Mouse (Mus musculus): Measurements from ENCODE around the gene C1qtnf1. TPM values are rescaled to one million over a fixed set of nuclear protein-coding genes. Genes with fewer than 3 reads are reported as not detected.
"Not testable (repeated sequence)": the region's sequence is repeated elsewhere in the genome, so short reads cannot be mapped to it uniquely, and the experiment has no call there.

Gene C1qtnf1
- 22.8 and 24.2 TPM in 2 replicates for polyA plus RNA-seq (2012; rRNA removed)

DNA sequence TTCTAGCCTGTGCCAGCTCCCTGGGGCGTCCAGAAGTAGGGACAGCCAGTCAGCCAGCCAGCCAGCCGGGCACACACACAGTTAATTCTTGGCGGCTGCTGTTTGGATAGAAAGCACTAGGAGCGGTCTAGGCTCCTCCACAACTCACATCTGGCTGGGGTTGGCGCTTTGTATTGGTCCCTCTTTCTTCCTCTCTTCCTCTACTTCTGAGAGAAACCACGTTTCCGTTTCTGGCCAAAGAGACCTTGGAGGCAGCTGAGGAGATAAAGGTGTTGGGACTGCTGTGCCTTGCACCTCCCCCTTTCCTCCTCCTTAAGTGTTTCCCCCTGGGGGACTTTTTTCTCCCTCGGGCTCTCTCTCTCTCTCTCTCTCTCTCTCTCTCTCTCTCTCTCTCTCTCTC lies at the start of gene C1qtnf1:
C1qtnf1 (plus strand) TSS at position 218 of the 400 bp plus-strand sequence.
- Histone ChIP-seq H3K4me3 (ENCODE audit: insufficient read depth, low read depth, low read length) (peak within 1 kb of the TSS; percentile 36), H3K4me1 (ENCODE audit: control insufficient read depth, insufficient read depth, low read length) (peaks cover 34% of the 10 kb centered on the region), H3K36me3 (ENCODE audit: control insufficient read depth, insufficient read depth, low read length) (no peaks in the 10 kb centered on the region), H3K27ac (ENCODE audit: insufficient read depth, low read depth, low read length) (peak within 1 kb of the TSS; percentile 69), H3K27me3 (replicated peaks; ENCODE audit: control insufficient read depth, insufficient read depth, low read length) (no peaks in the 10 kb centered on the region)
- WGBS: 7% methylated on average over 8 of the region's 8 CpGs
- no peak for TF ChIP-seq CTCF (conservative IDR thresholded peaks at IDR 0.05; ENCODE audit: insufficient read depth, insufficient read length, low read depth, low read length)
- no peak for TF ChIP-seq POLR2A (IDR thresholded peaks at IDR 0.05; ENCODE audit: low read depth, low read length)
- DNase-seq: no peak

GRCm38 (mm10) chr11:118378656-118379055 lies 49.3 kb upstream of the C1qtnf1 start:
- Histone ChIP-seq H3K27ac (ENCODE audit: insufficient read depth, low read depth, low read length) (no peak overlapping the region), H3K4me1 (ENCODE audit: control insufficient read depth, insufficient read depth, low read length) (no peaks in the 10 kb centered on the region), H3K36me3 (ENCODE audit: control insufficient read depth, insufficient read depth, low read length) (no peaks in the 10 kb centered on the region), H3K4me3 (ENCODE audit: insufficient read depth, low read depth, low read length) (no peak overlapping the region), H3K27me3 (replicated peaks; ENCODE audit: control insufficient read depth, insufficient read depth, low read length) (no peaks in the 10 kb centered on the region)
- TF ChIP-seq POLR2A (IDR thresholded peaks at IDR 0.05; ENCODE audit: low read depth, low read length) (no peak), CTCF (conservative IDR thresholded peaks at IDR 0.05; ENCODE audit: insufficient read depth, insufficient read length, low read depth, low read length) (no peak)
- 83% methylated on average over 6 of the region's 6 CpGs for WGBS
- DNase-seq: no peak

DNA sequence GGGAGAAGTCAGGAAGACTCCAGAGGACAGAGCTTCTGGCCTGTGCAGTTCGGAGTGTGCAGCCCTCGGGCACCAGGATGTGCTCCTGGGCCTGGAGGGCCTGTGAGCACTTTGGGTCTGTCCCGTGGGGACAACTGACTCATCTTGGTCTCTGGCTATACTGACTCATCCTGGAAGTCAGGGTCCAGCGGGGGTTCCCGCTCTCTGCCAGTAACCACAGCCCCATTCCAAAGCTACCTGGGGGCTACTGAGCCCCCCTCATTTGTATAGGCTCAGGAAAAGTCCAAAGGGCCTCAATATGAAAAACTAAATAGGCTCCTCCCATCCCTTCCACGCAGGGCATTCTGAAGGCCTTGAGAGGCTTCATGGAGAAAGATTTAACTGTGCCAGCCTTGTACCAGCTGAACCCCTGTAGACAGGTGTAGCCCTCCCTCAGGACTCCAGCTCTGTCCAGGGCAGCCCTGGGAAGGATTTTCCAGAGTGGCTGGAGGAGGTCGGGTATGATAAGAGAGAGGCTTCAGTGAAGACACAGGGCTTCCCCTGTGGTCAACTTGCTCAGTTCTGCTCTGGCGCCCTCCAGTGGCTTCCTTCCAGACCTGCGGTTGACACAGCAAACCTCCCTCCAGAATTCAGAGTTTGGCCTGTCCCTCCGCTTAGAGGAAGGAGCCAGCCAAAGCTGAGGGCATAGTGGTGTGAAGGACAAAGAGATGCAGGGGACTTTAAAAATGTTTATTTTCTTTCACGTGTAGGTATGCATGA lies 48.6 kb upstream of the C1qtnf1 start:
- no peak overlapping the region for H3K27ac ChIP-seq (ENCODE audit: insufficient read depth, low read depth, low read length)
- peak; percentile 81 for DNase-seq

GRCm38 (mm10) chr11:118387816-118388215 lies 40.2 kb upstream of the C1qtnf1 start:
- DNase-seq; H3K4me3 ChIP-seq (ENCODE audit: insufficient read depth, low read depth, low read length); H3K36me3 ChIP-seq (ENCODE audit: control insufficient read depth, insufficient read depth, low read length); H3K27ac ChIP-seq (ENCODE audit: insufficient read depth, low read depth, low read length); H3K4me1 ChIP-seq (ENCODE audit: control insufficient read depth, insufficient read depth, low read length); H3K27me3 ChIP-seq (replicated peaks; ENCODE audit: control insufficient read depth, insufficient read depth, low read length): not testable (repeated sequence)
- WGBS: 94% methylated on average over 13 of the region's 13 CpGs

More for the DNA sequence above, 48.6 kb upstream of the C1qtnf1 start:
- no peaks in the 10 kb centered on the region for H3K27me3 ChIP-seq (replicated peaks; ENCODE audit: control insufficient read depth, insufficient read depth, low read length)
- TF ChIP-seq CTCF (conservative IDR thresholded peaks at IDR 0.05; ENCODE audit: insufficient read depth, insufficient read length, low read depth, low read length) (peak; percentile 85), POLR2A (IDR thresholded peaks at IDR 0.05; ENCODE audit: low read depth, low read length) (no peak)
- no peaks in the 10 kb centered on the region for H3K36me3 ChIP-seq (ENCODE audit: control insufficient read depth, insufficient read depth, low read length)
- 40% methylated on average over 11 of the region's 11 CpGs for WGBS
- no peaks in the 10 kb centered on the region for H3K4me1 ChIP-seq (ENCODE audit: control insufficient read depth, insufficient read depth, low read length)
- H3K4me3 ChIP-seq (ENCODE audit: insufficient read depth, low read depth, low read length): no peak overlapping the region

- H3K4me1 ChIP-seq (ENCODE audit: control insufficient read depth, insufficient read depth, low read length): no peaks in the 10 kb centered on the region
- WGBS: 63% methylated on average over 5 of the region's 5 CpGs
- no peak for DNase-seq
- H3K4me3 ChIP-seq (ENCODE audit: insufficient read depth, low read depth, low read length): no peak overlapping the region
- H3K36me3 ChIP-seq (ENCODE audit: control insufficient read depth, insufficient read depth, low read length): no peaks in the 10 kb centered on the region
- no peak overlapping the region for H3K27ac ChIP-seq (ENCODE audit: insufficient read depth, low read depth, low read length)
- H3K27me3 ChIP-seq (replicated peaks; ENCODE audit: control insufficient read depth, insufficient read depth, low read length): no peaks in the 10 kb centered on the region
- TF ChIP-seq POLR2A (IDR thresholded peaks at IDR 0.05; ENCODE audit: low read depth, low read length) (no peak), CTCF (conservative IDR thresholded peaks at IDR 0.05; ENCODE audit: insufficient read depth, insufficient read length, low read depth, low read length) (no peak)
These were observed 34.0 kb upstream of the C1qtnf1 start for GRCm38 (mm10) chr11:118393991-118394390.

GRCm38 (mm10) chr11:118394538-118394937 lies 33.5 kb upstream of the C1qtnf1 start:
- TF ChIP-seq POLR2A (IDR thresholded peaks at IDR 0.05; ENCODE audit: low read depth, low read length) (no peak), CTCF (conservative IDR thresholded peaks at IDR 0.05; ENCODE audit: insufficient read depth, insufficient read length, low read depth, low read length) (no peak)
- H3K36me3 ChIP-seq (ENCODE audit: control insufficient read depth, insufficient read depth, low read length): no peaks in the 10 kb centered on the region
- 52% methylated on average over 6 of the region's 6 CpGs for WGBS
- no peaks in the 10 kb centered on the region for H3K27me3 ChIP-seq (replicated peaks; ENCODE audit: control insufficient read depth, insufficient read depth, low read length)
- no peak overlapping the region for H3K27ac ChIP-seq (ENCODE audit: insufficient read depth, low read depth, low read length)
- H3K4me3 ChIP-seq (ENCODE audit: insufficient read depth, low read depth, low read length): no peak overlapping the region
- DNase-seq: no peak
- H3K4me1 ChIP-seq (ENCODE audit: control insufficient read depth, insufficient read depth, low read length): no peaks in the 10 kb centered on the region

DNA sequence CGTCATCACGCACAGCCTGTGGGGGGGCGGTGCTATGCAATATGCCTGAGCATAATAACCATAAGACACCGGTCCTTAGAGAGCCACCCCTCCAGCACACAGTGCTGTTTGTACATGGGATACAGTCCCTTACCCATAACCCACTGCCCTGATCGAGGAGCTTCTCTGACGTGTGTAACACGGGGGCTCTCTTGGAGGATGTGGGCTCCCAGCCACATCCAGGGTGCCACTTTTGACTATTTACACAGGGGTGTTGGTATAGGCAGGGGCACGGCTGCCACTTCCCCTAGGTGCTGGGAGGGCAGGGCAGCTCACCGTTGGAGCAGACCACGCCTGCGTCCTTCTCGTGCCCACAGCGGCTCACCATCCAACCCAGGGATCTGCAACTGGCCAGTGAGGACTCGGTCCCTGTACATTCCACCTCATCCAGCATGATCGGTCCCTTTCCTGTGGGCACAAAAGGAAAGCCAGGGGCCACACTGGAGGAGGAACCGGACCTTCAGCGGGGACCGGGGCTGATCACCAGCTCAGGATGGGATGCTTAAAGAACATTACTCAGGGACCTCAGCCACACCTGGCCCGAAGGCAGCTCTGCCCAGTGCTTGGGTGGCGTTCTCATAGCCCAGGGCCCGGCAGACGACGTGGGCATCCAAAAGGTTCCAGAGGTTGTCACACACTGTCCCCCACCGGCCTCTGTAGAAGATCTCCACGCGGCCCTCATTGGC lies 30.0 kb upstream of the C1qtnf1 start:
- no peaks in the 10 kb centered on the region for H3K36me3 ChIP-seq (ENCODE audit: control insufficient read depth, insufficient read depth, low read length)
- WGBS: 94% methylated on average over 26 of the region's 26 CpGs

More for the DNA sequence above, 30.0 kb upstream of the C1qtnf1 start:
- DNase-seq: no peak
- Histone ChIP-seq H3K27me3 (replicated peaks; ENCODE audit: control insufficient read depth, insufficient read depth, low read length) (no peaks in the 10 kb centered on the region), H3K27ac (ENCODE audit: insufficient read depth, low read depth, low read length) (no peak overlapping the region), H3K4me3 (ENCODE audit: insufficient read depth, low read depth, low read length) (no peak overlapping the region), H3K4me1 (ENCODE audit: control insufficient read depth, insufficient read depth, low read length) (peaks cover 5% of the 10 kb centered on the region)
- TF ChIP-seq CTCF (conservative IDR thresholded peaks at IDR 0.05; ENCODE audit: insufficient read depth, insufficient read length, low read depth, low read length) (no peak), POLR2A (IDR thresholded peaks at IDR 0.05; ENCODE audit: low read depth, low read length) (no peak)
